Mouse (Mus musculus): ENCODE data around the gene Mxi1. TPM values are rescaled to one million over a fixed set of nuclear protein-coding genes. Genes with fewer than 3 reads are reported as not detected.

Mxi1 gene
- polyA plus RNA-seq, 1 experiment = 10.5 TPM

GRCm38 (mm10) chr19:53408398-53408797, 98.1 kb downstream of the Mxi1 start:
- Histone ChIP-seq H3K36me3 (ENCODE audit: control insufficient read depth, insufficient read depth) (no peaks in the 10 kb centered on the region), H3K79me3 (ENCODE audit: low read depth) (no peaks in the 10 kb centered on the region), H3ac (ENCODE audit: control insufficient read depth, insufficient read length, low read depth) (no peak overlapping the region), H3K27me3 (ENCODE audit: control insufficient read depth, insufficient read depth, insufficient read length) (no peaks in the 10 kb centered on the region), H3K4me3 (ENCODE audit: insufficient read depth, poor library complexity, severe bottlenecking) (no peak overlapping the region), H3K79me2 (ENCODE audit: control insufficient read depth, insufficient read depth) (no peaks in the 10 kb centered on the region)
- peak; percentile 98 for TF ChIP-seq MYOD1 (IDR thresholded peaks at IDR 0.05; ENCODE audit: control insufficient read depth, insufficient read length, low read depth)
- no peak for TF ChIP-seq USF1 (IDR thresholded peaks at IDR 0.05; ENCODE audit: low read depth)
- TF ChIP-seq FOSL1 (IDR thresholded peaks at IDR 0.05; ENCODE audit: insufficient read depth, low read length, poor library complexity, severe bottlenecking) = peak; percentile 95
- TF ChIP-seq MAX (IDR thresholded peaks at IDR 0.05) = peak; percentile 97
- TF ChIP-seq CEBPB (IDR thresholded peaks at IDR 0.05; ENCODE audit: low read depth) = no peak
- no peak for TF ChIP-seq CTCF (IDR thresholded peaks at IDR 0.05; ENCODE audit: control insufficient read depth, insufficient read depth, insufficient read length)
- TF ChIP-seq MYOG (IDR thresholded peaks at IDR 0.05; ENCODE audit: control insufficient read depth, extremely low read depth, insufficient read length) = no peak

- Histone ChIP-seq H3K79me3 (ENCODE audit: low read depth) (no peaks in the 10 kb centered on the region), H3K4me3 (ENCODE audit: insufficient read depth, poor library complexity, severe bottlenecking) (no peak overlapping the region), H3K36me3 (ENCODE audit: control insufficient read depth, insufficient read depth) (no peaks in the 10 kb centered on the region), H3K79me2 (ENCODE audit: control insufficient read depth, insufficient read depth) (no peaks in the 10 kb centered on the region), H3ac (ENCODE audit: control insufficient read depth, insufficient read length, low read depth) (peak overlapping the region; percentile 53), H3K27me3 (ENCODE audit: control insufficient read depth, insufficient read depth, insufficient read length) (no peaks in the 10 kb centered on the region)
- TF ChIP-seq CTCF (IDR thresholded peaks at IDR 0.05; ENCODE audit: control insufficient read depth, insufficient read depth, insufficient read length) = no peak
- TF ChIP-seq MYOG (IDR thresholded peaks at IDR 0.05; ENCODE audit: control insufficient read depth, extremely low read depth, insufficient read length) = no peak
- no peak for TF ChIP-seq USF1 (IDR thresholded peaks at IDR 0.05; ENCODE audit: low read depth)
- TF ChIP-seq CEBPB (IDR thresholded peaks at IDR 0.05; ENCODE audit: low read depth) = no peak
- TF ChIP-seq MYOD1 (IDR thresholded peaks at IDR 0.05; ENCODE audit: control insufficient read depth, insufficient read length, low read depth) = no peak
- TF ChIP-seq MAX (IDR thresholded peaks at IDR 0.05) = no peak
- TF ChIP-seq FOSL1 (IDR thresholded peaks at IDR 0.05; ENCODE audit: insufficient read depth, low read length, poor library complexity, severe bottlenecking) = no peak
These were observed 99.5 kb downstream of the Mxi1 start for GRCm38 (mm10) chr19:53409663-53410307.

- Histone ChIP-seq H3ac (ENCODE audit: control insufficient read depth, insufficient read length, low read depth) (peak overlapping the region; percentile 12), H3K4me3 (ENCODE audit: insufficient read depth, poor library complexity, severe bottlenecking) (no peak overlapping the region), H3K79me2 (ENCODE audit: control insufficient read depth, insufficient read depth) (no peaks in the 10 kb centered on the region), H3K79me3 (ENCODE audit: low read depth) (no peaks in the 10 kb centered on the region), H3K36me3 (ENCODE audit: control insufficient read depth, insufficient read depth) (no peaks in the 10 kb centered on the region), H3K27me3 (ENCODE audit: control insufficient read depth, insufficient read depth, insufficient read length) (no peaks in the 10 kb centered on the region)
- TF ChIP-seq FOSL1 (IDR thresholded peaks at IDR 0.05; ENCODE audit: insufficient read depth, low read length, poor library complexity, severe bottlenecking) (peak; percentile 3), MYOG (IDR thresholded peaks at IDR 0.05; ENCODE audit: control insufficient read depth, extremely low read depth, insufficient read length) (no peak), MYOD1 (IDR thresholded peaks at IDR 0.05; ENCODE audit: control insufficient read depth, insufficient read length, low read depth) (no peak), CTCF (IDR thresholded peaks at IDR 0.05; ENCODE audit: control insufficient read depth, insufficient read depth, insufficient read length) (no peak), USF1 (IDR thresholded peaks at IDR 0.05; ENCODE audit: low read depth) (no peak), CEBPB (IDR thresholded peaks at IDR 0.05; ENCODE audit: low read depth) (no peak), MAX (IDR thresholded peaks at IDR 0.05) (peak; percentile 56)
These were observed 102.0 kb downstream of the Mxi1 start for GRCm38 (mm10) chr19:53412149-53412848.

- no peak for TF ChIP-seq MYOD1 (IDR thresholded peaks at IDR 0.05; ENCODE audit: control insufficient read depth, insufficient read length, low read depth)
- TF ChIP-seq MYOG (IDR thresholded peaks at IDR 0.05; ENCODE audit: control insufficient read depth, extremely low read depth, insufficient read length) = no peak
- TF ChIP-seq USF1 (IDR thresholded peaks at IDR 0.05; ENCODE audit: low read depth) = peak; percentile 37
- no peak for TF ChIP-seq CTCF (IDR thresholded peaks at IDR 0.05; ENCODE audit: control insufficient read depth, insufficient read depth, insufficient read length)
- TF ChIP-seq MAX (IDR thresholded peaks at IDR 0.05) = no peak
- TF ChIP-seq CEBPB (IDR thresholded peaks at IDR 0.05; ENCODE audit: low read depth) = no peak
- TF ChIP-seq FOSL1 (IDR thresholded peaks at IDR 0.05; ENCODE audit: insufficient read depth, low read length, poor library complexity, severe bottlenecking) = no peak
- H3K4me3 ChIP-seq (ENCODE audit: insufficient read depth, poor library complexity, severe bottlenecking) = no peak overlapping the region
- no peaks in the 10 kb centered on the region for H3K27me3 ChIP-seq (ENCODE audit: control insufficient read depth, insufficient read depth, insufficient read length)
- H3K79me2 ChIP-seq (ENCODE audit: control insufficient read depth, insufficient read depth) = no peaks in the 10 kb centered on the region
- H3ac ChIP-seq (ENCODE audit: control insufficient read depth, insufficient read length, low read depth) = peak overlapping the region; percentile 14
- H3K36me3 ChIP-seq (ENCODE audit: control insufficient read depth, insufficient read depth) = no peaks in the 10 kb centered on the region
- H3K79me3 ChIP-seq (ENCODE audit: low read depth) = no peaks in the 10 kb centered on the region
These were observed 103.5 kb downstream of the Mxi1 start for GRCm38 (mm10) chr19:53413617-53414380.

GRCm38 (mm10) chr19:53414650-53415049, 104.3 kb downstream of the Mxi1 start:
- Histone ChIP-seq H3K79me2 (ENCODE audit: control insufficient read depth, insufficient read depth) (no peaks in the 10 kb centered on the region), H3K27me3 (ENCODE audit: control insufficient read depth, insufficient read depth, insufficient read length) (no peaks in the 10 kb centered on the region), H3ac (ENCODE audit: control insufficient read depth, insufficient read length, low read depth) (no peak overlapping the region), H3K79me3 (ENCODE audit: low read depth) (no peaks in the 10 kb centered on the region), H3K36me3 (ENCODE audit: control insufficient read depth, insufficient read depth) (no peaks in the 10 kb centered on the region), H3K4me3 (ENCODE audit: insufficient read depth, poor library complexity, severe bottlenecking) (no peak overlapping the region)
- TF ChIP-seq MYOD1 (IDR thresholded peaks at IDR 0.05; ENCODE audit: control insufficient read depth, insufficient read length, low read depth) (no peak), MYOG (IDR thresholded peaks at IDR 0.05; ENCODE audit: control insufficient read depth, extremely low read depth, insufficient read length) (no peak), CTCF (IDR thresholded peaks at IDR 0.05; ENCODE audit: control insufficient read depth, insufficient read depth, insufficient read length) (no peak), MAX (IDR thresholded peaks at IDR 0.05) (no peak), CEBPB (IDR thresholded peaks at IDR 0.05; ENCODE audit: low read depth) (no peak), USF1 (IDR thresholded peaks at IDR 0.05; ENCODE audit: low read depth) (no peak), FOSL1 (IDR thresholded peaks at IDR 0.05; ENCODE audit: insufficient read depth, low read length, poor library complexity, severe bottlenecking) (no peak)
